Comparison of ENCODE assay signal across 29 mouse cellular contexts in the genomic region with DNA sequence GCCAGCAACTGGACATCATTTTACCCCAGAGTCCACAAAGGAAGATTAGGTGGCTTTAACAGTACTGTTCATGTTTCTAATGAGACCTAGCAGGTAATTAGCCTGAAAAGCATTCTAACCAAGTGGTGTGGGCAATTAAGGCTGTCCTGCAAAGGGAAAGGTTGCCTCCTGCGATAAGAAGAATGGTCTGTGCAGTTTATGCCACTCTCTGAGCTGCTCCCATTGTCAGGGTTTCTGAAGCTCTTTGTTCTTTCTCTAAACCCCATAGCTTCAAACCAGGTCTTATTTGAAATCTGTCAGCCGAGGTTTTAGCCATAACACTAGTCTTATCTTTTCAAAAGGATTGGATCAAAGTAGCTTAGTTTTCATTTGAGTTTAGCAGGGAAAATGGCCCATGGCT.
A peak's percentile ranks its signal among the peaks of the same experiment; 100 is the strongest.
DNase-seq lines count a peak whose midpoint lies in the region; ATAC-seq and TF ChIP-seq lines count a peak whose summit lies in the region.
"Had no signal": no experiment of that assay in that cellular context is flagged by ENCODE, and none has a peak within 500 bp of the region (broad histone marks: within the 10 kb centered on the region; RNA-seq: fewer than 3 reads in every experiment).

No protein-coding gene starts in this region.

- ATAC-seq in embryonic facial prominence, embryonic 14.5 days (ENCODE audit: low read depth): no peak
- ATAC-seq in forebrain, embryonic 14.5 days: no peak
- no peak for ATAC-seq in midbrain, embryonic 14.5 days (ENCODE audit: low FRiP score, low TSS enrichment)
- no peak for ATAC-seq in midbrain, postnatal 0 days (ENCODE audit: low FRiP score)
- ATAC-seq: hindbrain, embryonic 16.5 days; intestine, embryonic 15.5 days; Patski had no signal

- H3K27me3 ChIP-seq in embryonic facial prominence, embryonic 14.5 days (replicated peaks; ENCODE audit: control insufficient read depth, insufficient read depth, low read length): no peaks in the 10 kb centered on the region
- H3K27me3 ChIP-seq in embryonic facial prominence, embryonic 10.5 days (replicated peaks; ENCODE audit: low read depth, poor library complexity, severe bottlenecking): no peaks in the 10 kb centered on the region
- no peaks in the 10 kb centered on the region for H3K27me3 ChIP-seq in forebrain, embryonic 14.5 days (replicated peaks; ENCODE audit: control insufficient read depth, insufficient read depth, low read length)
- H3K27me3 ChIP-seq in forebrain, embryonic 10.5 days (ENCODE audit: poor library complexity, severe bottlenecking): no peaks in the 10 kb centered on the region
- H3K27me3 ChIP-seq in midbrain, embryonic 14.5 days (ENCODE audit: control insufficient read depth, insufficient read depth, low read length): no peaks in the 10 kb centered on the region
- no peaks in the 10 kb centered on the region for H3K27me3 ChIP-seq in midbrain, postnatal 0 days (ENCODE audit: insufficient read depth, low read length)
- H3K27me3 ChIP-seq: CH12.LX; embryonic facial prominence, embryonic 12.5 days; heart, embryonic 12.5 days; heart, embryonic 15.5 days; hindbrain, embryonic 13.5 days; intestine, embryonic 15.5 days; Patski had no signal

- no peak for TF ChIP-seq CTCF in midbrain, postnatal 0 days (IDR thresholded peaks at IDR 0.05)

- no peak overlapping the region for H3K4me2 ChIP-seq in embryonic facial prominence, embryonic 14.5 days (ENCODE audit: low read depth, low read length)
- no peak overlapping the region for H3K4me2 ChIP-seq in forebrain, embryonic 14.5 days (ENCODE audit: low read length)
- H3K4me2 ChIP-seq in midbrain, embryonic 14.5 days (ENCODE audit: low read length): no peak overlapping the region
- no peak overlapping the region for H3K4me2 ChIP-seq in midbrain, postnatal 0 days (ENCODE audit: low read depth, low read length, poor library complexity, severe bottlenecking)
- H3K4me2 ChIP-seq: embryonic facial prominence, embryonic 12.5 days; heart, embryonic 12.5 days; heart, embryonic 15.5 days; hindbrain, embryonic 13.5 days; intestine, embryonic 15.5 days had no signal

- DNase-seq in embryonic facial prominence, embryonic 14.5 days (ENCODE audit: low spot score): peak; percentile 0
- DNase-seq in embryonic facial prominence, embryonic 10.5 days (ENCODE audit: low spot score): no peak
- peak; percentile 20 for DNase-seq in forebrain, embryonic 14.5 days (ENCODE audit: low spot score)
- no peak for DNase-seq in forebrain, embryonic 10.5 days (ENCODE audit: extremely low spot score, low spot score)
- peak; percentile 7 for DNase-seq in midbrain, embryonic 14.5 days
- DNase-seq in midbrain, postnatal 0 days (ENCODE audit: low spot score): no peak
- no peak for DNase-seq in urinary bladder, postnatal 25 days (ENCODE audit: low spot score)
- DNase-seq: adrenal gland, postnatal 10 days; adrenal gland, postnatal 36 days; B cell, adult 2 months; cerebellum, adult 11 months; cerebellum, adult 2 months; cerebellum, adult 9-11 months; cerebellum, postnatal 25 days; gastrocnemius, postnatal 25 days; heart, adult 18-20 months; heart, postnatal 10 days; heart, postnatal 36 days had no signal

- no peaks in the 10 kb centered on the region for H3K4me1 ChIP-seq in embryonic facial prominence, embryonic 14.5 days (ENCODE audit: control insufficient read depth, insufficient read depth, low read length)
- no peaks in the 10 kb centered on the region for H3K4me1 ChIP-seq in embryonic facial prominence, embryonic 10.5 days
- no peaks in the 10 kb centered on the region for H3K4me1 ChIP-seq in forebrain, embryonic 14.5 days (ENCODE audit: control insufficient read depth, insufficient read depth, low read length)
- H3K4me1 ChIP-seq in forebrain, embryonic 10.5 days: peaks cover 8% of the 10 kb centered on the region
- H3K4me1 ChIP-seq in midbrain, embryonic 14.5 days (ENCODE audit: control insufficient read depth, insufficient read depth, low read length): no peaks in the 10 kb centered on the region
- no peaks in the 10 kb centered on the region for H3K4me1 ChIP-seq in midbrain, postnatal 0 days (ENCODE audit: insufficient read depth, low read length)
- H3K4me1 ChIP-seq: embryonic facial prominence, embryonic 12.5 days; heart, embryonic 12.5 days; heart, embryonic 15.5 days; hindbrain, embryonic 10.5 days; hindbrain, embryonic 13.5 days; intestine, embryonic 15.5 days had no signal

- no peaks in the 10 kb centered on the region for H3K9me3 ChIP-seq in embryonic facial prominence, embryonic 14.5 days (ENCODE audit: control insufficient read depth, low read length)
- no peaks in the 10 kb centered on the region for H3K9me3 ChIP-seq in embryonic facial prominence, embryonic 10.5 days
- H3K9me3 ChIP-seq in forebrain, embryonic 14.5 days (replicated peaks; ENCODE audit: control insufficient read depth, low read length): no peaks in the 10 kb centered on the region
- H3K9me3 ChIP-seq in forebrain, embryonic 10.5 days: no peaks in the 10 kb centered on the region
- no peaks in the 10 kb centered on the region for H3K9me3 ChIP-seq in midbrain, embryonic 14.5 days (ENCODE audit: control insufficient read depth, low read length)
- H3K9me3 ChIP-seq in midbrain, postnatal 0 days (ENCODE audit: low read length): no peaks in the 10 kb centered on the region
- H3K9me3 ChIP-seq: embryonic facial prominence, embryonic 12.5 days; G1E; heart, embryonic 12.5 days; heart, embryonic 15.5 days; hindbrain, embryonic 10.5 days; hindbrain, embryonic 13.5 days; intestine, embryonic 15.5 days had no signal

- H3K9ac ChIP-seq in embryonic facial prominence, embryonic 14.5 days (ENCODE audit: low read depth, low read length): no peak overlapping the region
- no peak overlapping the region for H3K9ac ChIP-seq in forebrain, embryonic 14.5 days (ENCODE audit: low read length)
- H3K9ac ChIP-seq in midbrain, embryonic 14.5 days (replicated peaks; ENCODE audit: low read length): no peak overlapping the region
- no peak overlapping the region for H3K9ac ChIP-seq in midbrain, postnatal 0 days (replicated peaks; ENCODE audit: low read length, poor library complexity, severe bottlenecking)
- H3K9ac ChIP-seq: embryonic facial prominence, embryonic 12.5 days; heart, embryonic 12.5 days; heart, embryonic 15.5 days; hindbrain, embryonic 13.5 days; intestine, embryonic 15.5 days had no signal

- WGBS in embryonic facial prominence, embryonic 14.5 days: 77% methylated on average over 2 of the region's 2 CpGs
- WGBS in embryonic facial prominence, embryonic 10.5 days: 58% methylated on average over 2 of the region's 2 CpGs
- WGBS in forebrain, embryonic 14.5 days: 6% methylated on average over 2 of the region's 2 CpGs
- WGBS in forebrain, embryonic 10.5 days: 23% methylated on average over 2 of the region's 2 CpGs
- 10% methylated on average over 2 of the region's 2 CpGs for WGBS in midbrain, embryonic 14.5 days
- WGBS in midbrain, postnatal 0 days: 15% methylated on average over 2 of the region's 2 CpGs

- H3K36me3 ChIP-seq in embryonic facial prominence, embryonic 14.5 days (ENCODE audit: control insufficient read depth, insufficient read depth, low read length): no peaks in the 10 kb centered on the region
- H3K36me3 ChIP-seq in embryonic facial prominence, embryonic 10.5 days (replicated peaks): no peaks in the 10 kb centered on the region
- H3K36me3 ChIP-seq in forebrain, embryonic 14.5 days (ENCODE audit: control insufficient read depth, insufficient read depth, low read length): no peaks in the 10 kb centered on the region
- H3K36me3 ChIP-seq in forebrain, embryonic 10.5 days (replicated peaks): no peaks in the 10 kb centered on the region
- H3K36me3 ChIP-seq in midbrain, embryonic 14.5 days (ENCODE audit: control insufficient read depth, insufficient read depth, low read length): no peaks in the 10 kb centered on the region
- H3K36me3 ChIP-seq in midbrain, postnatal 0 days (ENCODE audit: insufficient read depth, low read length): no peaks in the 10 kb centered on the region
- H3K36me3 ChIP-seq: embryonic facial prominence, embryonic 12.5 days; G1E; heart, embryonic 12.5 days; heart, embryonic 15.5 days; hindbrain, embryonic 10.5 days; hindbrain, embryonic 13.5 days; intestine, embryonic 15.5 days had no signal

- H3K4me3 ChIP-seq in embryonic facial prominence, embryonic 14.5 days (ENCODE audit: low read depth, low read length): no peak overlapping the region
- H3K4me3 ChIP-seq in embryonic facial prominence, embryonic 10.5 days: no peak overlapping the region
- no peak overlapping the region for H3K4me3 ChIP-seq in forebrain, embryonic 14.5 days (ENCODE audit: low read depth, low read length)
- H3K4me3 ChIP-seq in forebrain, embryonic 10.5 days: no peak overlapping the region
- no peak overlapping the region for H3K4me3 ChIP-seq in midbrain, embryonic 14.5 days (replicated peaks; ENCODE audit: low read depth, low read length)
- H3K4me3 ChIP-seq in midbrain, postnatal 0 days (ENCODE audit: low read depth, low read length): no peak overlapping the region
- H3K4me3 ChIP-seq: embryonic facial prominence, embryonic 12.5 days; erythroblast, embryonic 14.5 days; heart, embryonic 12.5 days; heart, embryonic 15.5 days; hindbrain, embryonic 10.5 days; hindbrain, embryonic 13.5 days; intestine, embryonic 15.5 days had no signal

- H3K27ac ChIP-seq in embryonic facial prominence, embryonic 14.5 days (replicated peaks; ENCODE audit: low read depth, low read length): no peak overlapping the region
- H3K27ac ChIP-seq in embryonic facial prominence, embryonic 10.5 days (replicated peaks): no peak overlapping the region
- no peak overlapping the region for H3K27ac ChIP-seq in forebrain, embryonic 14.5 days (ENCODE audit: low read depth, low read length)
- no peak overlapping the region for H3K27ac ChIP-seq in forebrain, embryonic 10.5 days
- no peak overlapping the region for H3K27ac ChIP-seq in midbrain, embryonic 14.5 days (replicated peaks; ENCODE audit: low read depth, low read length)
- H3K27ac ChIP-seq in midbrain, postnatal 0 days (ENCODE audit: low read depth, low read length): no peak overlapping the region
- H3K27ac ChIP-seq: embryonic facial prominence, embryonic 12.5 days; heart, embryonic 15.5 days; hindbrain, embryonic 10.5 days; hindbrain, embryonic 13.5 days; intestine, embryonic 15.5 days had no signal

Comparison
In these comparisons a context has a peak if more than half of its experiments do, and no peak if none do; other contexts are left out.
1. DNase-seq: peak in embryonic facial prominence, embryonic 14.5 days (single experiment), forebrain, embryonic 14.5 days (single experiment) and midbrain, embryonic 14.5 days (single experiment); none in embryonic facial prominence, embryonic 10.5 days (single experiment), forebrain, embryonic 10.5 days (single experiment), midbrain, postnatal 0 days (single experiment) and urinary bladder, postnatal 25 days (single experiment).